Mouse (Mus musculus) forebrain, embryonic 16.5 days (tissue): Measurements from ENCODE around the gene Tbca. TPM values are rescaled to one million over a fixed set of nuclear protein-coding genes. Genes with fewer than 3 reads are reported as not detected.
A peak's percentile ranks its signal among the peaks of the same experiment; 100 is the strongest.

Experiments
- ATAC-seq: fragments of 200-750 bp; cut with Nextera tagmentation; 2 replicates; pipeline ENCODE4 v1.8.0; 2017; ENCODE audit warnings: mild to moderate bottlenecking, moderate library complexity
- H3K27ac ChIP-seq: fragments of 300-500 bp; sonication (generic); 2 replicates; pipeline ENCODE4 v1.5.1; 2014; ENCODE audit warnings: low read length, control low read depth
- H3K27me3 ChIP-seq: fragments of 300-500 bp; sonication (generic); replicated peaks from 2 replicates; pipeline ENCODE4 v1.6.1; 2014; ENCODE audit warnings: low read length; ENCODE audit not compliant: control insufficient read depth, insufficient read depth
- H3K36me3 ChIP-seq: fragments of 300-500 bp; sonication (generic); 2 replicates; pipeline ENCODE4 v1.6.1; 2014; ENCODE audit not compliant: control insufficient read depth, insufficient read depth
- H3K4me1 ChIP-seq: fragments of 300-500 bp; sonication (generic); replicated peaks from 2 replicates; pipeline ENCODE4 v1.6.1; 2014; ENCODE audit warnings: low read length; ENCODE audit not compliant: control insufficient read depth, insufficient read depth
- H3K4me2 ChIP-seq: fragments of 300-500 bp; sonication (generic); 2 replicates; pipeline ENCODE4 v1.6.1; 2014; ENCODE audit warnings: mild to moderate bottlenecking, low read length, control low read depth
- H3K4me3 ChIP-seq: fragments of 300-500 bp; sonication (generic); replicated peaks from 2 replicates; pipeline ENCODE4 v1.5.1; 2014; ENCODE audit warnings: mild to moderate bottlenecking, low read length, control low read depth
- H3K9ac ChIP-seq: fragments of 300-500 bp; sonication (generic); replicated peaks from 2 replicates; pipeline ENCODE4 v1.6.1; 2014; ENCODE audit warnings: low read depth, low read length, control low read depth
- H3K9me3 ChIP-seq: fragments of 300-500 bp; sonication (generic); 2 replicates; pipeline ENCODE4 v1.6.1; 2016; ENCODE audit warnings: low read length; ENCODE audit not compliant: control insufficient read depth
- WGBS: fragments of 180-500 bp; shearing (Covaris S2); extraction: QIAGEN DNeasy Blood & Tissue Kit; methylation state at CpG from one replicate; pipeline ENCODE4 v1.1.7; 2014; 5-methylcytosine and 5-hydroxymethylcytosine counted together
- polyA plus RNA-seq: library from polyadenylated mRNA; unstranded; fragments of >200 nt; fragmentation: Nextera tagmentation; extraction: Ambion mirVana; gene quantifications from 2 replicates; pipeline ENCODE4 v1.2.1, GENCODE M21; 2015

The Tbca gene
- polyA plus RNA-seq, result 242 and 258 TPM in 2 replicates

DNA sequence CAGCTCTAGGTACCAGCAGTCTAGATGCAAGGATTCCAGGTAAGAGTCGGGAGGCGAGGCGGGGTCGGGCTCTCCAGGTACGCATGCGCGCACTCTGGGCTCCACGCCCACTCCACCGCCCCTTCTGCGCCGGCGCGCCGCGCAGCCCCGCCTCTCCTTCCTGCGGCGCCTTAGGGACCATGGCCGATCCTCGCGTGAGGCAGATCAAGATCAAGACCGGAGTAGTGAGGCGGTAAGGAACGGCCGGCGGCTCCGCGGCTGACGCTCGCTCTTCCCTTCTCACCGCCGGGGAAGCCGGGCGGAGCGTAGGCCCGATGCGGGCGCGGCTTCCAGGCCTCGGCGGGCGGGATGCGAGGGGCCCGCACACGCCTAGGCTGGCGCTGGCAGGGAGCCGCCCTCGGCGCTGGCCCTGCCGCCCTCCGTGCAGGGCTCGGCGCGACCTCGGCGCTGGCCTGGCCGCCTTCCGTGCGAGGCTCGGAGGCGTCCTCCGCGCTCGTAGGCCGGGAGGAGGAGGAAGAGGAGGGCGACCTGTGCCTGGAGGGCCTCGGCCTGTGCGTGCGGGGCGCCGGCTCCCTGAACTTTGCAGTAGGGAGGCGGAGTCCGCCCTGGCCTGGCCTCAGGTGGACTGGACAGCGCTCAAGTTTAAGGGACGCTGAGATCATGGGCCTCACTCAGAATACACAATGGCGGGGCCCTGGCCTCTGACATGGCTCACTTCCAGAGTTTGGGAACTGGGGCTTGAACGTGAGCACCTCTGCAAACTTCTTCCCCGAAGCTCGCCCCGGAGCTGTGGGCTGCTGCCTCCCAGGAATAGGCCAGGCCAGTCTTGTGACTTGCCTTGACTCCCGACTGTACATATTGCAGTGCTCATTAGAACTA, at the start of gene Tbca:
Gene Tbca (plus strand): TSS at position 140 of the 879 bp plus-strand sequence.
- H3K27ac ChIP-seq, result peak within 1 kb of the TSS; percentile 81
- peak within 1 kb of the TSS; percentile 91 for H3K4me2 ChIP-seq
- H3K4me1 ChIP-seq, result peaks cover 11% of the 10 kb centered on the region
- no peaks in the 10 kb centered on the region for H3K36me3 ChIP-seq
- no peaks in the 10 kb centered on the region for H3K9me3 ChIP-seq
- H3K27me3 ChIP-seq, result no peaks in the 10 kb centered on the region; the same call in 1 of the 2 replicates
- ATAC-seq, result peak; percentile 98
- WGBS, result under 1% methylated on average over 74 of the region's 81 CpGs
- H3K9ac ChIP-seq, result peak within 1 kb of the TSS; percentile 98
- peak within 1 kb of the TSS; percentile 96 for H3K4me3 ChIP-seq

DNA sequence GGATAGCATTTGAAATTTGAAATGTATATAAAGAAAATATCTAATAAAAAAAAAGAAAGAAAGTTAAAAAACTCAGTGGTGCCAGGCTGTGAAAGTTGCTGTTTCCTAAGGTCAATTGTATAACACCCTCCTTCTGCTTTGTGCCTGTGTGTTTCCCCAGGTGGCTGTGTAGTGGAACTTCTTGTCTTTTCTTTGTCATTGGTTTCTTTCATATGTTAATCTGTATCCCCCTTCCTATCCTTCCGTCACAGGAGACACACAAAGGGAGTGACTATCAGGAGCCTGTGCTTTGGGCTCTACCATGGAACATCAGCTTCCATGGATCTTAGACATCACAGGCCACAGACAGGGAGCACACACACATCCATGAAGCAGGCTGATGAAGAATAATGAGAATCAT, 43.5 kb upstream of the Tbca start:
- Histone ChIP-seq H3K4me1 (no peaks in the 10 kb centered on the region), H3K36me3 (no peaks in the 10 kb centered on the region), H3K27me3 (no peaks in the 10 kb centered on the region), H3K27ac (no peak overlapping the region), H3K9ac (no peak overlapping the region), H3K9me3 (no peaks in the 10 kb centered on the region), H3K4me2 (no peak overlapping the region), H3K4me3 (no peak overlapping the region)
- 18% methylated on average over 1 of the region's 1 CpGs for WGBS
- ATAC-seq, result no peak

DNA sequence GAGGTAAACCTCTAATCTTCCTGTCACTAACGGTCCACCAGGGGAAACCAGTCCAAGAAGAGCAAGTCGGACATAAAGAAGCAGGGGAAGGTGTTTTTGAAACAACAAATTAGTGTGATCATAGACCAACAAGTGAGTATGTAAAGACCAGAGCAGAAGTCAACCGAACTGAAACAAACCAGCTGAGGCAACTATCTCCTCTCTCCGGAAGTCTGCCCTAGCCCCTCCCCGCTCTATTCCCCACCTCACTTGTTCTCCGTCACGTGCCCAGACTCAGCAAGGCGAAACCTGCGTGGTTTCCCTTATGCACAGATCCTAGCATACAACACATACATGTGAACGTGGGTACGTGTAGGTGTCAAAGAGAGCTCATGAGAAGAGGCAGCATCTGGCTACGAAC, 22.9 kb upstream of the Tbca start:
- H3K9me3 ChIP-seq, result no peaks in the 10 kb centered on the region
- no peaks in the 10 kb centered on the region for H3K4me1 ChIP-seq
- H3K4me3 ChIP-seq, result no peak overlapping the region
- no peak overlapping the region for H3K27ac ChIP-seq
- no peaks in the 10 kb centered on the region for H3K36me3 ChIP-seq
- ATAC-seq, result no peak
- no peaks in the 10 kb centered on the region for H3K27me3 ChIP-seq
- WGBS, result 84% methylated on average over 12 of the region's 12 CpGs
- H3K4me2 ChIP-seq, result no peak overlapping the region
- no peak overlapping the region for H3K9ac ChIP-seq

DNA sequence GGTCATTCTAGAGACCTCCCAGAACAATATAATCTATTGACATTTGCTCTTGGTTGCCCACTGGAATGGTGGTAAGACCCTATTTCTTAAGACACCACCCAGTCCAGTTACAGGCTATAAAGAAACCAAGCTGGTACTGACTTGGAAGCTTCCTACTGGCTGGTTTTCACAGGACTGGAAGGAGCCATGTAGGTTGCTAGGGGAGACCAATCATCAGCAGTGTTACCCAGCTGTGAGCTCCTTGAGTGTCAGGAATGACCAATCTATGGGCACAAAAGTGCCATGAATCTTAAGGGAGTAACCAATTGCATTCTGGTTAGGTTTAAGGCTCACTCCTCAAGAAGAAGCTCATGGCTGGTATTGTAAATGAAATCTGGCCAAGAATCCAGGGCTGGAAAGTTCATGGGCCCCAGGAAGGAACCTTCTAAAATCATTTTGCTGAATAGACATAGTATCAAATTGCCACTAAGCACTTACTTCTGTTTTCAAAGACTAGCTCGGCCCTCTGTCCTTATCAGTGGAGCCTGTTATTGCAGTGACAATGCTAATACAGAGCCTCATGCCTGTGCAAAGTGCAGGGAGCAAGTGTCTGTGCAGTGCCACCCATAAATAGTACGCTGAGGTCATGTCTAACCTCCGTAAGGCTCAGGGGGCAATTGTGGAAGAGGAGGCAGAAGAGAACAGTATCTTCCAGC, 20.1 kb upstream of the Tbca start:
- H3K4me3 ChIP-seq, result no peak overlapping the region
- ATAC-seq, result no peak
- no peak overlapping the region for H3K4me2 ChIP-seq
- no peak overlapping the region for H3K9ac ChIP-seq
- no peaks in the 10 kb centered on the region for H3K4me1 ChIP-seq
- no peaks in the 10 kb centered on the region for H3K36me3 ChIP-seq
- WGBS, result 77% methylated on average over 3 of the region's 3 CpGs
- H3K27me3 ChIP-seq, result no peaks in the 10 kb centered on the region
- no peaks in the 10 kb centered on the region for H3K9me3 ChIP-seq
- no peak overlapping the region for H3K27ac ChIP-seq

DNA sequence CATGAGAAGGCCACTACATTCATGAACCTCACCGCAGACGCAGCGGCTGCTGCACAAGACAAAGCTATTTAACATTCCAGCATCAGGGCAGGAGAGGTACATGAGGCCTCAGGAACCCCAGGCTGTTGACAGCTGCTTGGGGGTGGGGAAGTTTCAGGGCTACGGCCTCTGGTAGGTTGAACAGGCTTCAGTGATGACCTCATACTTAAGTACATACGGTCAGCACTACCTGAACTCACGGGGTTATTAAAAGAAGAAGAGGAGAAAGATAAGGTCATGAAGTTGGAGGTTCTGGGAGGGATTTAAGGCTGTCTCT, 19.6 kb upstream of the Tbca start:
- no peaks in the 10 kb centered on the region for H3K4me1 ChIP-seq
- ATAC-seq, result no peak
- H3K4me3 ChIP-seq, result no peak overlapping the region
- no peak overlapping the region for H3K27ac ChIP-seq
- no peak overlapping the region for H3K4me2 ChIP-seq
- H3K9ac ChIP-seq, result no peak overlapping the region
- no peaks in the 10 kb centered on the region for H3K36me3 ChIP-seq
- no peaks in the 10 kb centered on the region for H3K9me3 ChIP-seq
- 76% methylated on average over 6 of the region's 6 CpGs for WGBS
- no peaks in the 10 kb centered on the region for H3K27me3 ChIP-seq

DNA sequence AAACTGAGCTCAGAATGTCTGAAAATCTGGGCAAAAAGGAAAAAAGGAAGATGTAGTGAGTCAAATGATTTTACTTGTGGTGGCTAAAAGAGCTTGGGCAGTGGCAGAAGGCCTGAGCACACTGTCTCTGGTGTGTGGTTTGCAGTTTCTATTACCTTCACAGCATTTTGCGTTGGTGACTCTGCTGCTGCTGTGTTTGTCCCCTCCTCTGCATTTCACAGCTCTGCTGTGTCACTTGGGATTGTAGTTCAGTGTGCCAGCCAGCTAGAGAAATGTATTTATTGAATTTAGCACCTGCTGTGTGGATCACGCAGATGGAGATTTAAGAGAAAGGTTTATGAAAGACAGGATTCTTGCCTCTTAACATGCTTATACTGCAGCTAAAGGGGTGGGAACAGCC, 1.8 kb upstream of the Tbca start:
- Histone ChIP-seq H3K27ac (no peak overlapping the region), H3K9ac (no peak overlapping the region), H3K4me1 (peaks cover 11% of the 10 kb centered on the region), H3K9me3 (no peaks in the 10 kb centered on the region), H3K36me3 (no peaks in the 10 kb centered on the region), H3K4me3 (no peak overlapping the region), H3K4me2 (no peak overlapping the region), H3K27me3 (no peaks in the 10 kb centered on the region; the same call in 1 of the 2 replicates)
- WGBS, result 58% methylated on average over 2 of the region's 2 CpGs
- no peak for ATAC-seq

DNA sequence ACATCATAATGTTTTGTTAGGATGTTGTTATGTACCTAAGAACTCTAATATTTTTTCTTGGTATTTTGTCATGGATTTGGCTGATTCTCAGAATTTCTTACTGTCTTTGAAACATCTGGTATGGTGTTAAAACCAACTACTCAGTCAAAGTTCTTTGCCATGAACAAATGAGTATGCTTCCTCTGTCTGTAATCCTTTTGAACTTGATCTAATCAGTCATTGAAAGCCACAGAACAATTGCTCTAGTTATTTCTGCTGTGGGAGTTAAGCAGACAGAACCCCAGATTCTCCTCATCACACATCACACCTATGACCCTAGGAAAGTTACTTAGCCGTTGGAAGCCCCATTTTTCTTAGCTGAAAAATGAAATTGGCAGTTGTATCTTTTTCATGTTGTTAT, 6.0 kb downstream of the Tbca start:
- Histone ChIP-seq H3K9ac (no peak overlapping the region), H3K27ac (no peak overlapping the region), H3K4me1 (peaks cover 7% of the 10 kb centered on the region), H3K36me3 (no peaks in the 10 kb centered on the region), H3K9me3 (no peaks in the 10 kb centered on the region), H3K27me3 (no peaks in the 10 kb centered on the region), H3K4me2 (no peak overlapping the region), H3K4me3 (no peak overlapping the region)
- no peak for ATAC-seq
- WGBS, result 77% methylated on average over 1 of the region's 1 CpGs

DNA sequence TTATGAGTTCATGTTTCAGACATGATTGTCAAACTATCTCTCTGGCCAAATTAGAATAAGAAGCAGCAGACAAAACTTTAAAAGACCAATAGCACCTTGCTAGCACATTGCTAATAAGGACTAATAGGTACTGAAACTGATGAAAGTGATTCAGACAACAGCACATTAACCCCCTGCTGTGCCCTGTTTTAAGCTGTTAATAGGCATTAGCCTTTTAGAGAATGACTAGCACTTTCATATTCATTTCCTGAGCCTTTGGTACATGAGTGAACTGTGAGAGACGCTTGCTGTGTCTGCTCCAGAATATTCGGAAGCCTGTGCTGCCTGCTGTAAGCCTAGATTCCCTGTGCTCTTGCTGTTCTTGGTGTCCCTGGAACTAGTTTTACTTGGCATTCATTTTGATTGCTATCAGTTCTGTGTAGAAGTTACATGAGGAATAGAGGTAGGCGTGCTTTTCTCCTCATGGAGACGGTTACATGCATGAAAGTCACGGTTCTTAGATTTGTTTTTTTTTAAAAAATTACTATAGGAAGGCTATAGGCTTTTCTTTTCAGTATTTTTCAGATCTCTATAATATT, 14.9 kb downstream of the Tbca start:
- Histone ChIP-seq H3K27ac (no peak overlapping the region), H3K4me3 (no peak overlapping the region), H3K9me3 (no peaks in the 10 kb centered on the region), H3K27me3 (no peaks in the 10 kb centered on the region), H3K9ac (no peak overlapping the region), H3K4me2 (no peak overlapping the region), H3K4me1 (no peaks in the 10 kb centered on the region; the same call in 1 of the 2 replicates), H3K36me3 (no peaks in the 10 kb centered on the region)
- WGBS, result 58% methylated on average over 5 of the region's 5 CpGs
- no peak for ATAC-seq
